ENCODE assay signal across 12 mouse cellular contexts in genomic region chr2:66028812-66029211, GRCm38 (mm10).
DNase-seq lines count a peak whose midpoint lies in the region; ATAC-seq lines count a peak whose summit lies in the region.
"Had no signal": no experiment of that assay in that cellular context is flagged by ENCODE, and none has a peak within 500 bp of the region (broad histone marks: within the 10 kb centered on the region; RNA-seq: fewer than 3 reads in every experiment).

No protein-coding gene starts in this region.

- no peak overlapping the region for H3K4me3 ChIP-seq in embryonic facial prominence, embryonic 10.5 days
- no peak overlapping the region for H3K4me3 ChIP-seq in forebrain, embryonic 12.5 days (replicated peaks)
- no peak overlapping the region for H3K4me3 ChIP-seq in hindbrain, embryonic 16.5 days (ENCODE audit: low read length)
- no peak overlapping the region for H3K4me3 ChIP-seq in neural tube, embryonic 13.5 days
- H3K4me3 ChIP-seq: heart, embryonic 15.5 days; stomach, embryonic 15.5 days had no signal

- peak; percentile 68 for ATAC-seq in forebrain, embryonic 12.5 days (ENCODE audit: low FRiP score)
- peak; percentile 72 for ATAC-seq in hindbrain, embryonic 16.5 days
- peak; percentile 86 for ATAC-seq in neural tube, embryonic 13.5 days (ENCODE audit: low read depth)
- ATAC-seq in inflammation-experienced regulatory T-cells, adult 6 months: no peak

- no peaks in the 10 kb centered on the region for H3K27me3 ChIP-seq in embryonic facial prominence, embryonic 10.5 days (replicated peaks; ENCODE audit: low read depth, poor library complexity, severe bottlenecking)
- H3K27me3 ChIP-seq in forebrain, embryonic 12.5 days: 0 out of 2 replicates have a peak, but pooled peaks cover 15% of the 10 kb centered on the region
- H3K27me3 ChIP-seq in hindbrain, embryonic 16.5 days (replicated peaks; ENCODE audit: control insufficient read depth, insufficient read depth, low read length): no peaks in the 10 kb centered on the region
- no peaks in the 10 kb centered on the region for H3K27me3 ChIP-seq in neural tube, embryonic 13.5 days
- H3K27me3 ChIP-seq: heart, embryonic 15.5 days; stomach, embryonic 15.5 days had no signal

- peaks cover 5% of the 10 kb centered on the region for H3K4me1 ChIP-seq in embryonic facial prominence, embryonic 10.5 days
- peaks cover 14% of the 10 kb centered on the region for H3K4me1 ChIP-seq in forebrain, embryonic 12.5 days
- H3K4me1 ChIP-seq in hindbrain, embryonic 16.5 days (ENCODE audit: control insufficient read depth, insufficient read depth, low read depth, low read length): peaks cover 4% of the 10 kb centered on the region
- peaks cover 29% of the 10 kb centered on the region for H3K4me1 ChIP-seq in neural tube, embryonic 13.5 days (replicated peaks)
- H3K4me1 ChIP-seq: heart, embryonic 15.5 days; stomach, embryonic 15.5 days had no signal

- 25% methylated on average over 5 of the region's 5 CpGs for WGBS in embryonic facial prominence, embryonic 10.5 days
- 6% methylated on average over 5 of the region's 5 CpGs for WGBS in forebrain, embryonic 12.5 days
- 9% methylated on average over 5 of the region's 5 CpGs for WGBS in hindbrain, embryonic 16.5 days
- WGBS in neural tube, embryonic 13.5 days: 8% methylated on average over 5 of the region's 5 CpGs

- peak; percentile 12 for DNase-seq in embryonic facial prominence, embryonic 10.5 days (ENCODE audit: low spot score)
- no peak for DNase-seq in spleen, postnatal 14 days (ENCODE audit: low spot score in 2 of 2)
- no peak for DNase-seq in urinary bladder, postnatal 25 days (ENCODE audit: low spot score)
- DNase-seq: adrenal gland, postnatal 14 days; kidney, adult 18-20 months; layer of hippocampus, adult 9-11 months had no signal

- no peak overlapping the region for H3K4me2 ChIP-seq in forebrain, embryonic 12.5 days
- H3K4me2 ChIP-seq in hindbrain, embryonic 16.5 days (ENCODE audit: low read length): no peak overlapping the region
- H3K4me2 ChIP-seq in neural tube, embryonic 13.5 days: no peak overlapping the region
- H3K4me2 ChIP-seq: heart, embryonic 15.5 days; stomach, embryonic 15.5 days had no signal

- no peaks in the 10 kb centered on the region for H3K9me3 ChIP-seq in embryonic facial prominence, embryonic 10.5 days
- H3K9me3 ChIP-seq in forebrain, embryonic 12.5 days: no peaks in the 10 kb centered on the region
- no peaks in the 10 kb centered on the region for H3K9me3 ChIP-seq in hindbrain, embryonic 16.5 days (ENCODE audit: control insufficient read depth, low read length)
- no peaks in the 10 kb centered on the region for H3K9me3 ChIP-seq in neural tube, embryonic 13.5 days
- H3K9me3 ChIP-seq: heart, embryonic 15.5 days; stomach, embryonic 15.5 days had no signal

- H3K36me3 ChIP-seq in embryonic facial prominence, embryonic 10.5 days (replicated peaks): no peaks in the 10 kb centered on the region
- H3K36me3 ChIP-seq in forebrain, embryonic 12.5 days (replicated peaks): no peaks in the 10 kb centered on the region
- peaks cover 2% of the 10 kb centered on the region; the same call in 1 of the 2 replicates for H3K36me3 ChIP-seq in hindbrain, embryonic 16.5 days (ENCODE audit: control insufficient read depth, insufficient read depth, low read length)
- H3K36me3 ChIP-seq in neural tube, embryonic 13.5 days: peaks cover 14% of the 10 kb centered on the region
- H3K36me3 ChIP-seq: heart, embryonic 15.5 days; stomach, embryonic 15.5 days had no signal

- no peak overlapping the region for H3K9ac ChIP-seq in forebrain, embryonic 12.5 days
- no peak overlapping the region for H3K9ac ChIP-seq in hindbrain, embryonic 16.5 days (ENCODE audit: low read depth, low read length)
- no peak overlapping the region for H3K9ac ChIP-seq in neural tube, embryonic 13.5 days
- H3K9ac ChIP-seq: heart, embryonic 15.5 days; stomach, embryonic 15.5 days had no signal

- no peak overlapping the region for H3K27ac ChIP-seq in embryonic facial prominence, embryonic 10.5 days (replicated peaks)
- no peak overlapping the region for H3K27ac ChIP-seq in forebrain, embryonic 12.5 days
- 0 out of 2 replicates have a peak overlapping the region, but pooled peaks have one; percentile 17 for H3K27ac ChIP-seq in hindbrain, embryonic 16.5 days (ENCODE audit: low read depth, low read length)
- H3K27ac ChIP-seq in neural tube, embryonic 13.5 days (replicated peaks): peak overlapping the region; percentile 61
- H3K27ac ChIP-seq: heart, embryonic 15.5 days; stomach, embryonic 15.5 days had no signal

Comparison
In these comparisons a context has a peak if more than half of its experiments do, and no peak if none do; other contexts are left out.
1. H3K27ac ChIP-seq: peak in hindbrain, embryonic 16.5 days (single experiment) and neural tube, embryonic 13.5 days (single experiment); none in embryonic facial prominence, embryonic 10.5 days (single experiment) and forebrain, embryonic 12.5 days (single experiment).